ENCODE assay signal across 11 mouse cellular contexts in the genomic region with DNA sequence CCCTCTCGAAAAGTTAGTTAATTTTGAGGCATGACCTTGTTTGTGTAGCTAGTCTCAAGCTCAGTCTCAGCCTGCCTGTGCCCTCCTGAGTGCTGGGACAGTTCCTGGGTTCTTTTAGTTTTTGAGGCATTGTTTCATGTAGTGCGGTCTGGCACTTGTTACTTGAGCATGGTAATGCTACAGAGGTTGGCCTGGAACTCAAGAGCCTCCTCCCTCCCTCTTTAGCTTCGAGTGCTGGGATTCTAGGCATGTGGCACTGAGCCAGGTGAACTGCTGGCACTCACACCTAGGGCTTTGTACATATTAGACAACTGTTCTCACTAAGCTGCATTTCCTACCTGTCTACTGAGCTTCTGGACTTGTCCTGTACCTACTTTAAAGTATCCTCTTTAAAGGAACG. TPM values are rescaled to one million over a fixed set of nuclear protein-coding genes. Genes with fewer than 3 reads are reported as not detected.
DNase-seq lines count a peak whose midpoint lies in the region; ATAC-seq and TF ChIP-seq lines count a peak whose summit lies in the region.
"Had no signal": no experiment of that assay in that cellular context is flagged by ENCODE, and none has a peak within 500 bp of the region (broad histone marks: within the 10 kb centered on the region; RNA-seq: fewer than 3 reads in every experiment).

No protein-coding gene starts in this region.

- no peak overlapping the region for H3K4me3 ChIP-seq in ES-Bruce4 (ENCODE audit: low read depth, low read length)
- H3K4me3 ChIP-seq in heart, embryonic 16.5 days (ENCODE audit: low read length): no peak overlapping the region
- H3K4me3 ChIP-seq in lung, embryonic 14.5 days (ENCODE audit: low read depth, low read length): no peak overlapping the region
- no peak overlapping the region for H3K4me3 ChIP-seq in layer of hippocampus, adult 2 months

- peak overlapping the region; percentile 63; the same call in 1 of the 2 replicates for H3K27ac ChIP-seq in ES-Bruce4 (ENCODE audit: insufficient read depth, low read length)
- H3K27ac ChIP-seq in heart, embryonic 16.5 days (ENCODE audit: low read length): peak overlapping the region; percentile 85
- H3K27ac ChIP-seq in lung, embryonic 14.5 days (ENCODE audit: low read depth): peak overlapping the region; percentile 77
- H3K27ac ChIP-seq in layer of hippocampus, adult 2 months: no peak overlapping the region
- H3K27ac ChIP-seq: macrophage had no signal

- no peak for TF ChIP-seq EP300 in ES-Bruce4 (IDR thresholded peaks at IDR 0.05; ENCODE audit: insufficient read depth, low read depth, low read length)

- WGBS in heart, embryonic 16.5 days: 36% methylated on average over 4 of the region's 4 CpGs
- 51% methylated on average over 4 of the region's 4 CpGs for WGBS in lung, embryonic 14.5 days

- H3K9me3 ChIP-seq in ES-Bruce4 (replicated peaks; ENCODE audit: control insufficient read depth, insufficient read depth, low read length, poor library complexity, severe bottlenecking): no peaks in the 10 kb centered on the region
- no peaks in the 10 kb centered on the region for H3K9me3 ChIP-seq in heart, embryonic 16.5 days (replicated peaks; ENCODE audit: control insufficient read depth, low read length)
- no peaks in the 10 kb centered on the region for H3K9me3 ChIP-seq in lung, embryonic 14.5 days (ENCODE audit: low read depth, low read length)

- H3K4me2 ChIP-seq in heart, embryonic 16.5 days (ENCODE audit: low read depth, low read length): 0 out of 2 replicates have a peak overlapping the region, but pooled peaks have one; percentile 11
- no peak overlapping the region for H3K4me2 ChIP-seq in lung, embryonic 14.5 days

- DNase-seq in cerebellum, adult 18-20 months: peak; percentile 34 to 38
- peak; percentile 78 for DNase-seq in lung, embryonic 14.5 days
- DNase-seq in layer of hippocampus, adult 2 months (ENCODE audit: low spot score in 2 of 2): no peak
- no peak for DNase-seq in frontal cortex, postnatal 14 days (ENCODE audit: low spot score in 2 of 2)
- DNase-seq: B cell, adult 2 months; cerebellum, adult 8-10 months had no signal

- no peaks in the 10 kb centered on the region for H3K27me3 ChIP-seq in ES-Bruce4 (ENCODE audit: control insufficient read depth, insufficient read depth, low read length, poor library complexity, severe bottlenecking)
- H3K27me3 ChIP-seq in heart, embryonic 16.5 days (ENCODE audit: control insufficient read depth, insufficient read depth, low read length): no peaks in the 10 kb centered on the region
- H3K27me3 ChIP-seq in lung, embryonic 14.5 days (ENCODE audit: insufficient read depth, low read length): no peaks in the 10 kb centered on the region

- peaks cover 23% of the 10 kb centered on the region for H3K4me1 ChIP-seq in ES-Bruce4 (ENCODE audit: control insufficient read depth, insufficient read depth, low read length)
- H3K4me1 ChIP-seq in heart, embryonic 16.5 days (ENCODE audit: control insufficient read depth, insufficient read depth, low read length): peaks cover 52% of the 10 kb centered on the region
- H3K4me1 ChIP-seq in lung, embryonic 14.5 days (ENCODE audit: insufficient read depth): peaks cover 9% of the 10 kb centered on the region

- no peaks in the 10 kb centered on the region for H3K36me3 ChIP-seq in ES-Bruce4 (ENCODE audit: control insufficient read depth, insufficient read depth, low read length, poor library complexity, severe bottlenecking)
- H3K36me3 ChIP-seq in heart, embryonic 16.5 days (ENCODE audit: control insufficient read depth, insufficient read depth): no peaks in the 10 kb centered on the region
- H3K36me3 ChIP-seq in lung, embryonic 14.5 days (ENCODE audit: insufficient read depth): no peaks in the 10 kb centered on the region

- ATAC-seq in cerebellum, adult (ENCODE audit: insufficient number of reproducible peaks, low FRiP score, low TSS enrichment): no peak
- peak; percentile 72 for ATAC-seq in heart, embryonic 16.5 days (replicated peaks; ENCODE audit: extremely low read depth, insufficient read depth, low FRiP score)
- peak; percentile 56 for ATAC-seq in lung, embryonic 14.5 days (ENCODE audit: insufficient read depth)
- ATAC-seq in activated CD4-positive, CD25-positive, alpha-beta regulatory T cell, adult 4 months: no peak

- TF ChIP-seq POLR2A in ES-Bruce4 (IDR thresholded peaks at IDR 0.05; ENCODE audit: insufficient read depth, low read length): no peak

- H3K9ac ChIP-seq in ES-Bruce4 (ENCODE audit: low read depth, poor library complexity, severe bottlenecking): no peak overlapping the region
- H3K9ac ChIP-seq in heart, embryonic 16.5 days (ENCODE audit: low read length): peak overlapping the region; percentile 40; the same call in 1 of the 2 replicates
- H3K9ac ChIP-seq in lung, embryonic 14.5 days: no peak overlapping the region

- TF ChIP-seq CTCF in ES-Bruce4 (IDR thresholded peaks at IDR 0.05; ENCODE audit: low read depth, low read length): no peak
- TF ChIP-seq CTCF in lung, embryonic 14.5 days (IDR thresholded peaks at IDR 0.05; ENCODE audit: low read depth): no peak
- TF ChIP-seq CTCF in layer of hippocampus, adult 2 months (conservative IDR thresholded peaks at IDR 0.05): no peak

RNA-seq across cellular contexts. Expression of a gene that starts 14.4 kb away (rescaled TPM):
- 40.9 and 43.5 TPM in 2 replicates for polyA plus RNA-seq in ES-Bruce4 (2011; ENCODE audit: insufficient read depth, insufficient read length, low read depth, missing spikeins)
- polyA plus RNA-seq in heart, embryonic 16.5 days (2015; fragmentation: Nextera tagmentation; extraction: Ambion mirVana): 4.0 and 5.0 TPM in 2 replicates
- polyA plus RNA-seq in lung, embryonic 14.5 days (2014; fragmentation: Nextera tagmentation; extraction: Ambion mirVana): 3.4 and 4.3 TPM in 2 replicates
- total RNA-seq in layer of hippocampus, adult 2 months (2021): 1 to 10 TPM; 5.2 to 5.5 TPM
- polyA plus RNA-seq in activated CD4-positive, CD25-positive, alpha-beta regulatory T cell, adult 4 months (2017; shearing (Covaris generic)): 1 to 10 TPM in 1 of 2 experiments, under 1 TPM in 1; 0.83 to 1.1 TPM

RNA-seq across cellular contexts. Expression of a gene that starts 28.1 kb away (rescaled TPM):
- 9.6 and 10.5 TPM in 2 replicates for polyA plus RNA-seq in ES-Bruce4 (2011; ENCODE audit: insufficient read depth, insufficient read length, low read depth, missing spikeins)
- polyA plus RNA-seq in heart, embryonic 16.5 days (2015; fragmentation: Nextera tagmentation; extraction: Ambion mirVana): 10.8 and 15.0 TPM in 2 replicates
- 6.7 and 7.5 TPM in 2 replicates for polyA plus RNA-seq in lung, embryonic 14.5 days (2014; fragmentation: Nextera tagmentation; extraction: Ambion mirVana)
- 100 to 1,000 TPM in 1 of 2 experiments, 10 to 100 TPM in 1; 98.5 to 116 TPM for total RNA-seq in layer of hippocampus, adult 2 months (2021)
- polyA plus RNA-seq in activated CD4-positive, CD25-positive, alpha-beta regulatory T cell, adult 4 months (2017; shearing (Covaris generic)): 10 to 100 TPM; 30.6 to 32.6 TPM

RNA-seq across cellular contexts. Expression of a gene that starts 39.3 kb away (rescaled TPM):
- 0.63 and 0.90 TPM in 2 replicates for polyA plus RNA-seq in ES-Bruce4 (2011; ENCODE audit: insufficient read depth, insufficient read length, low read depth, missing spikeins)
- 0.17 and 0.34 TPM in 2 replicates for polyA plus RNA-seq in heart, embryonic 16.5 days (2015; fragmentation: Nextera tagmentation; extraction: Ambion mirVana)
- polyA plus RNA-seq in lung, embryonic 14.5 days (2014; fragmentation: Nextera tagmentation; extraction: Ambion mirVana): 0.13 and 0.30 TPM in 2 replicates
- 1 to 10 TPM; 3.9 to 4.3 TPM for total RNA-seq in layer of hippocampus, adult 2 months (2021)
- not detected for polyA plus RNA-seq in activated CD4-positive, CD25-positive, alpha-beta regulatory T cell, adult 4 months (2017; shearing (Covaris generic))
- polyA plus RNA-seq: macrophage had no signal

RNA-seq across cellular contexts. Expression of a gene that starts 45.3 kb away (rescaled TPM):
- 203 and 207 TPM in 2 replicates for polyA plus RNA-seq in ES-Bruce4 (2011; ENCODE audit: insufficient read depth, insufficient read length, low read depth, missing spikeins)
- 268 and 284 TPM in 2 replicates for polyA plus RNA-seq in heart, embryonic 16.5 days (2015; fragmentation: Nextera tagmentation; extraction: Ambion mirVana)
- polyA plus RNA-seq in lung, embryonic 14.5 days (2014; fragmentation: Nextera tagmentation; extraction: Ambion mirVana): 349 and 371 TPM in 2 replicates
- total RNA-seq in layer of hippocampus, adult 2 months (2021): 100 to 1,000 TPM; 133 to 139 TPM
- polyA plus RNA-seq in activated CD4-positive, CD25-positive, alpha-beta regulatory T cell, adult 4 months (2017; shearing (Covaris generic)): 100 to 1,000 TPM; 300 to 366 TPM

Comparison
In these comparisons a context has a peak if more than half of its experiments do, and no peak if none do; other contexts are left out.
1. DNase-seq: peak in cerebellum, adult 18-20 months (2 of 2) and lung, embryonic 14.5 days (single experiment); none in layer of hippocampus, adult 2 months (0 of 2) and frontal cortex, postnatal 14 days (0 of 2).
2. ATAC-seq: peak in heart, embryonic 16.5 days (single experiment) and lung, embryonic 14.5 days (single experiment); none in cerebellum, adult (single experiment) and activated CD4-positive, CD25-positive, alpha-beta regulatory T cell, adult 4 months (single experiment).